Mouse (Mus musculus): ENCODE measurements around the gene Rapgef5.

DNA sequence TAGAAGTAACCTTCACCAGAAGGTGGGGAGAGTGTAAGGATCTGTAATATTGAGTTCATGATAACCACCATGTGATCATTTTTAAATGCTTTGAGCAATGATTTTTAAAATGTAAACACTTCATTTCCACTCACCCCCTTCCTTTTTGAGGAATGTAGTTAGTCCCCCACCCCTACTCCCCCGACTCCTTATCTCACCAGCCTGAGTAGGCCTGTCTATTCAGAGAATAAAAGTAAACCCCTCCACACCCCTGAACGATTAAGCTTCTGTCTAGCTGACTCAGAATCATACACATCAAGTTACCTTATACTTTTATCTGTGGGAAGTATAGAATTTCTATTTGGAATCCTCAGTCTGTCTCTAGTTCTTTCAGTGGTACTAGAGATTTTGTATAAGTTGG lies 81.9 kb downstream of the Rapgef5 start:
- TF ChIP-seq CTCF (IDR thresholded peaks at IDR 0.05; ENCODE audit: borderline replicate concordance, extremely low read depth, insufficient read depth, insufficient read length): no peak
- TF ChIP-seq POLR2A (IDR thresholded peaks at IDR 0.05; ENCODE audit: borderline replicate concordance, extremely low read depth, insufficient read depth, insufficient read length, poor library complexity, severe bottlenecking): no peak

Data from brain, embryonic 14.5 days (tissue).